Mouse (Mus musculus) effector memory CD4-positive, alpha-beta T cell, adult 5 months (primary cell): ENCODE measurements around the gene Slc39a3. TPM values are rescaled to one million over a fixed set of nuclear protein-coding genes. Genes with fewer than 3 reads are reported as not detected.

Experiments
- polyA plus RNA-seq: library from polyadenylated mRNA; unstranded; fragments of 100-300 nt; shearing (Covaris generic); gene quantifications from one replicate; pipeline ENCODE4 v1.2.1, GENCODE M21; 2017

Slc39a3 gene
- 9.4 TPM for polyA plus RNA-seq

GRCm38 (mm10) chr10:81036988-81037580 lies at the start of gene Slc39a3:
TSS of gene Slc39a3 (minus strand) at chr10:81037426.

GRCm38 (mm10) chr10:81069836-81070235 lies 32.6 kb upstream of the Slc39a3 start, which contains the start of gene Thop1:
TSS of gene Thop1 (plus strand) at chr10:81070035.

GRCm38 (mm10) chr10:81059603-81060543 lies 22.6 kb upstream of the Slc39a3 start, which contains the start of gene Sgta:
TSS of gene Sgta (minus strand) at chr10:81060181.

GRCm38 (mm10) chr10:81025639-81026275 lies 11.5 kb downstream of the Slc39a3 start, which contains the start of gene Diras1:
TSS of gene Diras1 (minus strand) at chr10:81025662.

GRCm38 (mm10) chr10:81014393-81015384 lies 22.5 kb downstream of the Slc39a3 start, which contains the start of gene Gng7:
TSS of gene Gng7 (minus strand) at chr10:81014945.

Other genes starting within 250 kb of the Slc39a3 start
- gene Sf3a2, start 239.2 kb downstream of the Slc39a3 start, polyA plus RNA-seq, result 62.8 TPM
- 189 TPM for gene Plekhj1, start 238.8 kb downstream of the Slc39a3 start, polyA plus RNA-seq
- gene Amh, start 232.2 kb downstream of the Slc39a3 start, polyA plus RNA-seq, result not detected
- not detected for gene Jsrp1, start 223.9 kb downstream of the Slc39a3 start, polyA plus RNA-seq
- gene Oaz1, start 210.8 kb downstream of the Slc39a3 start, polyA plus RNA-seq, result 2,107 TPM
- not detected for gene Lingo3, start 193.4 kb downstream of the Slc39a3 start, polyA plus RNA-seq
- gene Lsm7, start 182.2 kb downstream of the Slc39a3 start, polyA plus RNA-seq, result 80.2 TPM
- 19.0 TPM for gene Sppl2b, start 182.2 kb downstream of the Slc39a3 start, polyA plus RNA-seq
- not detected for gene Tmprss9, start 165.6 kb downstream of the Slc39a3 start, polyA plus RNA-seq
- 133 TPM for gene Timm13, start 136.5 kb downstream of the Slc39a3 start, polyA plus RNA-seq
- 12.7 TPM for gene Lmnb2, start 119.2 kb downstream of the Slc39a3 start, polyA plus RNA-seq
- gene Gadd45b, start 107.4 kb downstream of the Slc39a3 start, polyA plus RNA-seq, result 590 TPM
- gene Gng7, start 22.5 kb downstream of the Slc39a3 start, polyA plus RNA-seq, result 0.67 TPM
- not detected for gene Diras1, start 11.8 kb downstream of the Slc39a3 start, polyA plus RNA-seq
- gene Sgta, start 22.8 kb upstream of the Slc39a3 start, polyA plus RNA-seq, result 64.8 TPM
- gene Thop1, start 32.6 kb upstream of the Slc39a3 start, polyA plus RNA-seq, result 6.2 TPM
- not detected for gene Creb3l3, start 61.4 kb upstream of the Slc39a3 start, polyA plus RNA-seq
- 147 TPM for gene Map2k2, start 68.5 kb upstream of the Slc39a3 start, polyA plus RNA-seq
- 74.9 TPM for gene Zbtb7a, start 97.8 kb upstream of the Slc39a3 start, polyA plus RNA-seq
- gene Pias4, start 130.5 kb upstream of the Slc39a3 start, polyA plus RNA-seq, result 39.4 TPM
- 872 TPM for gene Eef2, start 139.2 kb upstream of the Slc39a3 start, polyA plus RNA-seq
- 90.2 TPM for gene Dapk3, start 145.6 kb upstream of the Slc39a3 start, polyA plus RNA-seq
- 0.70 TPM for gene 4930442H23Rik, start 146.4 kb upstream of the Slc39a3 start, polyA plus RNA-seq
- gene Nmrk2, start 164.6 kb upstream of the Slc39a3 start, polyA plus RNA-seq, result 0.21 TPM
- 5.9 TPM for gene Atcay, start 193.4 kb upstream of the Slc39a3 start, polyA plus RNA-seq
- 5.5 TPM for gene Zfr2, start 195.7 kb upstream of the Slc39a3 start, polyA plus RNA-seq
- 59.6 TPM for gene Matk, start 215.5 kb upstream of the Slc39a3 start, polyA plus RNA-seq
- 146 TPM for gene Mrpl54, start 229.5 kb upstream of the Slc39a3 start, polyA plus RNA-seq
- gene Apba3, start 229.5 kb upstream of the Slc39a3 start, polyA plus RNA-seq, result 40.4 TPM